Mouse (Mus musculus) lung, postnatal 10 days (tissue): ENCODE data around the gene C3.

Source experiments
- DNase-seq: peaks from one replicate; pipeline ENCODE4 v3.0.0; 2021

C3 gene

GRCm38 (mm10) chr17:57228014-57228413, at the start of gene C3:
Gene C3, minus strand, starts transcription at chr17:57228136.
- peak; percentile 64 for DNase-seq

GRCm38 (mm10) chr17:57276634-57277121, 48.7 kb upstream of the C3 start:
- DNase-seq, result peak; percentile 79

- no peak for DNase-seq
These were observed 48.0 kb upstream of the C3 start for GRCm38 (mm10) chr17:57275997-57276351.

- DNase-seq, result peak; percentile 95
These were observed 47.4 kb upstream of the C3 start for GRCm38 (mm10) chr17:57275111-57275996.

GRCm38 (mm10) chr17:57274686-57275085, 46.8 kb upstream of the C3 start:
- DNase-seq, result no peak

- no peak for DNase-seq
These were observed 45.9 kb upstream of the C3 start for GRCm38 (mm10) chr17:57273846-57274245.

- DNase-seq, result no peak
These were observed 43.4 kb upstream of the C3 start for GRCm38 (mm10) chr17:57271301-57271700.

GRCm38 (mm10) chr17:57267556-57268126, 39.7 kb upstream of the C3 start:
- no peak for DNase-seq

GRCm38 (mm10) chr17:57264972-57265945, 37.3 kb upstream of the C3 start:
- peak; percentile 95 for DNase-seq

- no peak for DNase-seq
These were observed 36.2 kb upstream of the C3 start for GRCm38 (mm10) chr17:57264164-57264563.

GRCm38 (mm10) chr17:57262901-57263550, 35.1 kb upstream of the C3 start:
- no peak for DNase-seq

GRCm38 (mm10) chr17:57261796-57262195, 33.9 kb upstream of the C3 start:
- no peak for DNase-seq

- no peak for DNase-seq
These were observed 33.4 kb upstream of the C3 start for GRCm38 (mm10) chr17:57261286-57261685.

- DNase-seq, result no peak
These were observed 32.4 kb upstream of the C3 start for GRCm38 (mm10) chr17:57260351-57260750.

GRCm38 (mm10) chr17:57259742-57260141, 31.8 kb upstream of the C3 start:
- DNase-seq, result no peak

GRCm38 (mm10) chr17:57258191-57258590, 30.3 kb upstream of the C3 start:
- no peak for DNase-seq

GRCm38 (mm10) chr17:57256921-57257485, 29.1 kb upstream of the C3 start:
- no peak for DNase-seq

GRCm38 (mm10) chr17:57255354-57255753, 27.4 kb upstream of the C3 start:
- no peak for DNase-seq

- no peak for DNase-seq
These were observed 25.4 kb upstream of the C3 start for GRCm38 (mm10) chr17:57253306-57253705.

- DNase-seq, result no peak
These were observed 23.5 kb upstream of the C3 start for GRCm38 (mm10) chr17:57251431-57251830.

- peak; percentile 71 for DNase-seq
These were observed 22.7 kb upstream of the C3 start for GRCm38 (mm10) chr17:57250461-57251160.
